Mouse (Mus musculus): ENCODE measurements around the gene Espn.

GRCm38 (mm10) chr4:152194476-152195175 is 42.5 kb upstream of the Espn start:
- no peak for TF ChIP-seq TAL1 (IDR thresholded peaks at IDR 0.05; ENCODE audit: low read length)
- TF ChIP-seq GATA1 (IDR thresholded peaks at IDR 0.05; ENCODE audit: low read length): no peak

All from erythroblast, embryonic 14.5 days (primary cell).